Mouse (Mus musculus) thymus, postnatal 36 days (tissue): ENCODE results near the gene Gm20388.

Source experiments
- DNase-seq, 2 experiments: peaks; one replicate each; pipeline ENCODE4 v3.0.0; 2022; ENCODE audit warnings: mixed read lengths in 2 of 2

Gene Gm20388

DNA sequence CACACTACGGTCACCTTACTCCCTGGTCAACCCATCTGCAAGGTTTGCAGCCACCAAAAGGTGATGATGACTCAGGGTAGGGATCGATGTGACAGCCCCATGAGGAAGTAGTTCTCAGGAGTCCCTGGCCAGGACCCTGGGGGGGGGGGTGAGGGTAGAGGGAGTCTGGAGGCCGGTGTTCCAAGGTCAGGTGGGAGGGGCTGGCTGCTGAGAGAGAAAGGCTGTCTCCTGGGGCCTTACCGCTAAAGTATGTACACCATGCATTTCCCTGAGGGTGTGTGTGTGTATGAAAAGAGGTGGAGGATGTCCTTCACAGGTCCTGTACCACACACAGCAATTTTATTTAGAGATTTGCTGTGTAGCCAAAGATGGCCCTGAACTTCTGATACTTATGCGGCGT lies 2742.0 kb downstream of the Gm20388 start:
- no peak for DNase-seq

DNA sequence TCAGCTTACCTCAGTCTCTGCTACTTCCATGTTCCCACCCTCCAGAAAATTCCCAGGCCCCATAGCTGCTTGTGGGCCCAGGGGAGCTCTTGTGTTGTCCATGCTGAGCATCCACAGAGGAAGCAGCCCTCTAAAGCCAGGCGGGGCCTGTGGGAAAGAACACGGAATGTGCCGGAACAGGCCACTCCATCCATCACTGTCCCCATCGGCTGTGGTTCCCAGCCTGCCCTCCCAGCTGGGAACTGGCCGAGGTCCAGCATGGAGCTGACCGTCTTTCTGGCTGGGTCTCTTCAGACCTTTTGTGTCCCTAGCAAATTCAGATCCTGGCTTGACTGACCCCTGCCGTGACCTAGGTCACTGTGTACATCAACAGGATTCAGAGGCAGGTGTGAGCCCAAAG lies 2744.1 kb downstream of the Gm20388 start:
- no peak for DNase-seq

DNA sequence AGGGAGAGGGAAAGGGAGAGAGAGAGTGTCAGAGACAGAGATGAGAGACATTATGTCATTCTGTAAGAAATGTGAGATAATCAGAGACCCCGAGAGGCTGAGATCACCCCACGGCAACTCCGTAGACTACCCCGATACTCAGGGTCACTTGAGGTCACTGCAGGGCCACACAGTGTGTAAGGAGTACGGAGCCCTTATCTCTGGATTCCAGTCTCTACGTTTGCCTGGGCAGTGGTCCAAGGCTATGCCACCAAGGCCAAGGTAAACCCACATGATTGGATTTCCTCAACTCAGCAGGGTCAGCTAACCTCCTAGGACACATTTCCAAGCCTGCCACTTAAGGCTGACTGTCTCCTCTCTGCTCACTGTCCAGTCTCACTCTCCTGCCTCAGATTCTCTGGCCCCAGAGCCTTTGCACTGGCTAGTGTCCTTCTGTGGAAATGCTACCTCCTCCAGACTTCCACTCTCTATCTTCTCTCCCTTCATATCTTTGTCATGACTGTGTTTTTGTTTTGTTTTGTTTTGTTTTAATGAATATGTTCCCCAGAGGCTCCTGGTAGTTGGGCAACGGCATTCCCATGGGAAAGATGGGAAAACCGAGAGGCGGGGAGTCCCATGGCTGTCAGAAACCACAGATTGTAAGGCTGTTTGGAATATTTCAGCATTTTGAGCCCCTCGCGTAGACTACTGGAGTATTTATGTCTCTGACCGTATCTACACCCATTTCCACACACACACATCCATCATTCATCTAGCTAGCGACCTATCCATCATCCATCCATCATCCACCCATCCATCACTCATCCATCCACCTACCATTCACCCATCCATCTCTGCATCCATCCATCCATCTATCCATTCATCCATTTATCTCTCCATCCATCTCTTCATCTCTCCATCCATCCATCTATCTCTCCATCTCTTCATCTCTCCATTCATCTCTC lies 2745.7 kb downstream of the Gm20388 start:
- no peak for DNase-seq

DNA sequence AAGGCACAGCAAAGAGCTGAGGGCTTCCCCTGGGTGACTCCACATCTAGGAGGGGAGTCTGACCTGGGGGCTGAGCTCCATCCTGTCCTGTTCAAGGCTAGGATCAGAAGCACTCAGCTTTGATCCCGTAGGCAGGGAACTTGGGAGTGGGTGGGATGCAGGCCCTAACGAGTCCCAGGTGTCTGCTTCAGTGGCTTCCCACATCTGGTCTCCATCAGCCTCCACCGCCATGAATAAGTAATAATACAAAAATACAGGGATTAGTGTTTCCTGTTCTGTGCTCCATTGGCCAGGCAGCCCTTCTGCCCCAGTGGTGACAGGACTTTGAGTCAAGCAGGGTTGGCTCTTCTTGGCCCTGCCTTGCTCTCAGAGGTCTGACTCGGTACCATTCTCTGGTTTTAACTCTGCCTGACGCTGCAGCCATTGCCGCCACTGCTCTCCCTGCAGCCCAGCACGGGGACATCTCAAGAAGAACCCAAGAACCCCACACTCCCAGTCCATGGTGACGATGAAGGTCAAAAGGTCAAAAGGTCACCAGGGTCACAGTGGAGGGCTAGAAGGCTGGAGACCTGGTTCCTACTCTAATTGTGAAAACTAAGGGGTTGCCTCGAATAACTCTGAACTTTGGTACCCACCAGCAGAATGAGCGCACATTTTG lies 2747.6 kb downstream of the Gm20388 start:
- no peak for DNase-seq

DNA sequence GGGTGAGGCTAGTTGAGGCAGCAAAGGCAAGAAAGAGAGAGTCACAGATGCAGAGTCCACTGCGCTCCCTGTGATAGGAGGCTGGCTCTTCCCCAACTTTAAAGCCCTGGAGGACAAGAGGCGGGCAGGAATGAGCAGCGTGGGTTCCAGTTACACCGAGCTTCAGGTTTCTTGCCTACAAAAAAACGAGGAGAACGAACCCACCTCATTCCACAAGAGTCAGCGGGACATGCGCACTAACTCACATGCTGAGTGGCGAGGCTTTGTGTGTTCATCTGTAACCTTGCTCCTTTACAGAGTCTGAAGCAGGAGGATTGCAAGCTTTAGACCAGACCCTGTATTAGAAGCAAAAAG lies 2748.1 kb downstream of the Gm20388 start:
- DNase-seq, result no peak

DNA sequence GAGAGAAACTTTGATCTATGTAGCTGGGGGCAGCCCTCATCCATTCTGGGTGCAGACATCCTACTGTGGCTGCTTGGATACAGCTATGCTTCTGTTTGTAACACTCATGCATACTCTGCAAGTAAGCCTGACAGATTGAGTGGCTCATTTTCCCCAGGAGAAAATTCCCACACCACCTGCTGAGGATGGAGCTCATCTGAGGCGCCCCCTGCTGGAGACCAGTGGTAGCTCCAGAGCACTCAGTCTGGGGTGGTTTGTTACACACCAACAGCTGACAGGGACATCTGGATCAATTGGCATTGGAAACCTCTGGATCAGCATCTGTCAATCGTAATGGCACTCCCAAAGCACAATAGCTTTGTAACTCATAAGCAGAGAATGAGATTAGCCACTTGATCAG lies 2749.4 kb downstream of the Gm20388 start:
- peak in 1 of 2 experiments; percentile 34 for DNase-seq

DNA sequence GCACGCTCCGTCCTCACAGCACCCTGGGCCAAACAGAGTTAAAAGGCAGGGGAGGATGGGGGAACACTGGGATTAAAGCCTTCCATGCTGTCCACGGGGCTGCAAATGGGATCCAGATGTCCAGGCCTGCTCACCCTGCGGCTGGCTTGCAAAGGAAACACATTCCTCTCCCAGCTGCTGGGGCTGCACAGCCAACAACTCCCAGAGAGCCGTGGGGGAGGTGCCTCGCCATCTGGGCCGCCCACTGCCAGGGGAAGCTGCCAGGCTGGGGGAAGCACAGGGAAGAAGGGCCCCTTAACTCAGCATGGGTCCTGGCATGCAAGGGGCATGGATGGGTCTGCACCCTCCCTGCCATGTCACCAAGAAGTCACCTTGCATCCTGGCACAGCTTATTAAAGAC lies 2750.5 kb downstream of the Gm20388 start:
- DNase-seq, result peak in 1 of 2 experiments; percentile 32

DNA sequence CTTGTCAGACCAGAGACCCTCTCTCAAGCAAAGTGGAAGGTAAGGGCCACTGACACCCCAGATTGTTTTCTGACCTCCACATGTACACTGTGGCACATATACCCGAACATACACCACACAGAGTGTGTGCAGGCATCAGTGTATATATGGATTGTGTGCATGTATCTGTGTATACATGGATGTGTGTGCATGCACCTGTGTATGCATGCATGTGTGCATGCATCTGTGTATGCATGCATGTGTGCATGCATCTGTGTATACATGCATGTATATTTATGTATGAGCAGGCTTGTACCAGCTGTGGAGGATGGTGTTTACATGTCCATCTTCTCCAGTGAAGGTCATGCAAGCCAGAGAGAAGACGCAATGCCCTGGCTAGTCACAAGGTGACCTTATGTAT lies 2751.3 kb downstream of the Gm20388 start:
- DNase-seq, result no peak

DNA sequence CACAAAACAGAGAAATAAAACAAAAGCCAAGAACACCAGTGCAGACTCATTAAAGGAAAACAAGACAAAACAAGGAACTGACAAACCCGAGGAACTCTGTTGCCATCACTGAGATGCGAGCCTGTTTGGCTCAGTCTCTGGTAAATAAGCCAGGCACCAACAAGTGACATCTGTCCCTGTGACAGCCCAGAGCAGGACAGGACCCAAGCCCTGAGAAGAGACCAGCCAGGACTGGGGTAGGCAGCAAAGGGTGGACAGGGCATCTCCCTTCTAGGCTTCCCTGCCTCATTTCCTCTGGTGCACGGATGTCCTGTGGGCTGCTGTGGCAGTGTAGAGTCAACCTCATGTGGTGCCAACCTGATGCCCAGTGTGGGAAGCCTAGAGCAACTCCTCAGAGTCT lies 2752.5 kb downstream of the Gm20388 start:
- DNase-seq, result no peak

DNA sequence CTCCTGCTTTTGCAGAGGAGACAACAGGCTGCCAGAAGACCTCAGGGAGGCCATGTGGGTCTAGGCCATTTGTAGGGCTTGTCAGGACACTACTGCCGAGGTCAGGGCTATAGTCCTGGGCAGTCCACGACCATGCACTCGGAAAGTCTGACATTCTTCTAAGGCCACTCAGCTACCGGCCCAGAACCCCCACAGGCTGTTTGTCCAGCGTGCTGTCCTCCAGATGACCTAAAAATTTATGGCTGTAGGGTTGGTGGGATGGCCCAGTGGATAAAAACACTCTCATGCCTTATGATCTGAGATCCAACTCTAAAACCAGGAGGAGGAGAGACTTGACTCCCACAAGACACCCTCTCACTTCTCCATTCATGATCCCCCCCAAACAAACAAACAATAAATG lies 2753.0 kb downstream of the Gm20388 start:
- DNase-seq, result no peak

DNA sequence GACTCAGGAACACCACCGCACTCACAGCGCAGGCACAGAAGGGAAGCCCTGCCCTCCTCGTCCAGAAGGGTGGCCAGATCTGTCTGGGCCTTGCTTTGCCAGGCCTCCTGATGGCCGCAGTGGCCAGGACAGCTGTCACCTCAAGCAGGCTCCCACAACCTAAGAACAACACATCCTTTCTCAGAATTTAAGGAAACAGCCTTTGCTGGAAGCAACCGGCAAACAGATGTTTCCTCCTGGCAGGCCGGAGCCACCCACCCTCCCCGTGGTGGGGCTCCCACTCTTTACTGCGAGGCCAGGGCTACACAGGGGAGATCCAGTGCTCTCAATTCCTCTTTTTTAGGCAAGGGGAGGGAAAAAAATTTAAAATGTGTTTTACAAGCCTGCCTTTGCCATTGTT lies 2754.6 kb downstream of the Gm20388 start:
- no peak for DNase-seq

DNA sequence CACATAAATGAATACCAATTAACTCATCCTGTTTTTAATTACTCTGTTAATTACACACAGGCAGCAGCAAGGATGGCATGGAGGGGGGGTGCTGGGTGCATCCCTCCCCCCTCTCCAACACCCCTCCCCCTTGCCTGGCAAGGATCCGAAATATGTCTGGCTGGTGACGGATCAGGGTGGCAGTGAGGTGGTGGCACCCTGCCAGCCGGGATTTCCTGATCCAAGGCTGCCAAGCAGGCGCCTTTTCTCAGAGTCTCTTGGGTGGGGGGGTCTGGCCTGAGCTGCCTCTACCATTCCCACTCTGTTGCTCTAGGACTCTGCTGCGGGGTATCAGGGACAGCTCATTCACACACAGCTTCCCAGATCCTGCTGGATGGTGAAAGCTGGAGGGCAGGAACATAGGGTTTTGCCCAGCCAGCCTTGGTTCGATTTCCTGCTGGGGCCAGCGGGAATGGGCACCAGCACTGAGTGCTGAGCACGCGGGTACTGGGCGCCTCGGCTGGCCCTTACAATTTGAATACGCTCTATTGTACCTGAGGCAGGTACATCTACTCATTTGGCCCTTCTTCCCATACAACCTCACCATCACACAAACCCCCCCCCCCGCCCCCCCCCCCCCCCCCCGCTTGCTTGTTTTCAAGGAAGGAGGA lies 2755.2 kb downstream of the Gm20388 start:
- no peak for DNase-seq

DNA sequence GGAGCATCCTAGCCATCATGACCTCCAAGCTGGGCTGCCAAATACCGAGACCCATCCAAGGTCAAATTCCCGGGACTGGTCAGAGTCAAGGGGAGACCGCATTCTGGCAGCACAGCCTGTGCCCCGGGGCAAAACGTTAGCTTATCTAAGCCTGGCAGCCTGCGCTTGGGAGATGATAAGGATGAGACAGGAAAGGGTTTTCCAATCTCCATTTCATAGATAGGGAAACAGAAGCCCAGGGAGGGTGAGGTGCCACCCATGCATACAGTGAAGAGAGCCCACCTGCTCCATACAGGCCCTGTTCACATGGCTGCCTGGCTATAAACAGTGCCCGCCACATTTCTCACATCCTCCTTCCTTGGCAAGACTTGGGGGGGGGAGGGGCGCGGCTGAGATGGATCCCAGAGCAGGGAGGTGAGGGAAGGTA lies 2755.7 kb downstream of the Gm20388 start:
- no peak for DNase-seq

DNA sequence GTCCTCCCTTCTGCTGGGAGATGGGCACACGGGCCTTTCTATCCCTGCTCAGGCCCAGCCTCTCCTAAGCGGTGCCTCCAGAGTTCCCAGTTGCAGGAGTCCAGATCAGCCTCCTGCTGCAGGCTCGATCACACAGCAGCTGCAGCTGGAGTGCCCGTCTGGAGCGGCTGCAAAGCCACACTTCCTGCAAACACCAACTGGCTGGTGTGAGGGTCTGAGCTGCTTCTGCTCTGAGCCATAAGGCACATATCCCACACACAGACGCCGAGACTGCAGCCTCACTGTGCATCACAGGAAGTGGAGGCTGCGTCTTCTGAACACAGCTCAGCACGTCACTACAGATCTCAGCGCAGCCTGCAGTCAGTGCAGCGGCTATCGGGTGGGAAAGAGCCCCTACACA lies 2756.2 kb downstream of the Gm20388 start:
- DNase-seq, result peak; percentile 62 to 76

DNA sequence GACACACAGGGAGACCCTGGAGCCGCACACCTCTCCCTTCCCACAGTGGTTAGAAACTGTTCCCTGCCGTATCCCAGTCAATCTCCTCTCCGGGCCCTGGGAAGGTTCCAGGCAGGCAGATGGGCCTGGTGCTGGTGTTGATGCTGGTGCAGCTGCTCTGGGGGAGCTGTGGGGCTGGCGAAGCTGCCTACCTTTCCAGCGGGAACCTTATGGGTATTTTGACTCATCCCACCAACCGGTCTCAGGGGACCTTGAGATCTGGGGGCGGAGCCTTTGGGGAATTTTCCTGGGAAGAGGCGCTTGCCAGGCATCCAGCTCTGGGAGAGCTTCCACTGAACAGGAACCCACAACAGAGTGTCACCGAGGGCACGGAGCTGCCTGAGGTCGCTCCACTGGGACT lies 2757.2 kb downstream of the Gm20388 start:
- no peak for DNase-seq

DNA sequence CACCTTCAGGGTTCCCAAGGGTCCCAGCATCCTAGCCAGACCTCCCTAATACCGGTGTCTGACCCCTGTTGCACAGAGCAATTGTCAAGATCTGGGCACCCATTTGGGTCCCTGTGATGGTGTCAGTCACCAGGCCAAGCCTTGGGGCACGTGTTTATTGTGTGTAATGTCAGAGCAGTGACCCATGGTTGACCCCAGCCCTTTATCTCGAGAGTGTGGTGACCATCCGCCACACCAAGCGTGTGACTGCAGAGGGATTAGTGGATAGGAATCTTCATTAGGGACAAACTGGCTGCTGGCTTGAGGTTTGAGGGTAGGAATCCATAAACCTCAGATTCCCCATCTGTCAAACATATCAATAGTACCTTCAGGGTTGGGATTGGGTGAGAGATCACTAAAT lies 2758.7 kb downstream of the Gm20388 start:
- no peak for DNase-seq

DNA sequence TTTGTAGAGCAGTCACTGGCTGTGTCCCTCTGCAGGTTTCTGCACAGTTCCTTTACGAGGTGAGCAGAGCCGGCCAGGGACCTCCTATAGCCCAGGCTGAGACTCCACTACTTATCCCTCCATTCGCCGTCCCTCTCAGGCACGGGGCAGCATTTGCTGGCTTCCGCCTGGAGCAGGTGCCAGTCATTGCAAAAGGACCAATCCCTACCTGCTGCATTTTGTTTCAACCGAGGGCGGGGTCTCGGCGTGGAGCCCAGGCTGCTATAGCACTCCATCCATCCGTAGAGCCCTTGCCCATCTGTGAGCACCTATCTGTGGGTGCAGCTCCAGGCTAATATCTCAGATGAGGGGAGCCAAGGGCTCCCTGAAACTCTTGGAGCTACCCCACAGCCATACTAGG lies 2759.4 kb downstream of the Gm20388 start:
- no peak for DNase-seq

DNA sequence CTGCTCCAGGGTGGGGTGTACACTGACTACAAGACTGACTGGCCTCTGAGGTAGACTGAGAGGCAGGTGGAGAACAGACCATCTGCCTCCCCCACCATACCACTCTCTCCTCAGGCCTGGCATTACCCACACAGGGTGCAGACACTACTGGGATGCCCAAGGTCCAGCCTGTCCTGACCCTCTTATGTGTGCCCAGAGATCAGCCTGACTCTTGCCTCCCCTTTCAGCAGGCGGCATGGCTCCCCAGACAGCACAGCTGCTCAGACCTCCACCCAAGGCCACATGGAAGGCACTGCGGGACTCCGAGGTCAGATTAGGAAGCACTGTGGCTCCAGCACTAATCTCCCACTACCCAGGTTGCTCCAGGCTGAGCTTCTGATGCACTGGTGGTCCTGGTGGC lies 2760.1 kb downstream of the Gm20388 start:
- DNase-seq, result no peak

DNA sequence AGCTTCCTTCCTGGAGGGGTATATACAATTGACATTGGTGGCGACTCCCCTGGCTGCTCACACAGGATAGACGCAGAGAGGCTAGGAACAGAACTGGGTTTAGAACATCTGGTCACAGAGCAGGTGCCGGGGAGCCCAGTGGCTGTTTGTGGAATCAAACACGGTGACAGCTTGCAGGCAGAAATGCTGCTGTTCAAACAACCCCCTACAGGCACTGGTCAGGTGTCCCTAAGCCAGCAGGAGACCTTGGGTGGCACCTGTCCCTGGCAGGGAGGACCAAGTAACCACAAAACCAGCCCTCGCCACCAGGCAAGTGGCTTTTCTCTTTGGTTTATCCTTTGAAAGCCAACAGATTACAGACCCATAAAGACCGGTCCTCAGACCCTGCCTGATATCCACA lies 2761.3 kb downstream of the Gm20388 start:
- no peak for DNase-seq

DNA sequence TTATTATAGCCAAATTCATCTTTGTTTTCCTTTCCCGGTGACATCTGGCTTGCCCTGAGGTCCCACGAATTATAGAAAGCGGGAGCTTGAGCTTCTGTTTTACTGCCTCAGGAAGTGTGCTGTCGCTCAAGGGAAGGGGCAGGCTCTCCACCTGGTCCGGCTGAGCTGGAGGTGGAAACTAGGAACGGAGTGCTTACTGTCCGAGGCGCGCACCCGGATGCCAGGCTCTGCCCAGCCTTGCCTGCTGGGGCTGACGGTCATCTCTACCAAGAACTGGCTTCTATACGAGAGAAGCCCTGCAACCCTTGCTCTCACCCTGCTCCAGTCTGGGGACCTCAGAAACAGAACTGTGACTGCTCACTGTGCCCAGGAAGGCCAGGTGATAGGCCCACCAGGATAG lies 2763.3 kb downstream of the Gm20388 start:
- no peak for DNase-seq

DNA sequence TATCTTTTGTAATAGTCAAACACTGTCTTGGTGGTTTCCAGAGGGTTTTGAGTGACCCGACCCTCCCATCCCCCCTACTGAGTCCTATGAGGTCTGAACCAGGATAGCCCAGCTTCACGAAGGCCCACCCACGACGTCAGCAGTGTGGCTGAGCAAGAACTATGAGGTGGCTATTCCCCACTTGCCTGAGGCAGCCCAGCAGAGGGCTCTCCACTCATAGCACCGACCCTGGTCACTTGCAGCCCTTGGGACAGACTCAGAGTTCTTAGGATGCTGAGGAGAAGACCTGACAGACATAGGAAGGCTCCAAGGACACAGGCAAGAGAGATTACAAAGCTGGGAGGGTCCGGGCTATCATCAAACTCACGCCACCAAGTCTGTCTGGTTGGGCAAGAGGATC lies 2764.4 kb downstream of the Gm20388 start:
- no peak for DNase-seq

DNA sequence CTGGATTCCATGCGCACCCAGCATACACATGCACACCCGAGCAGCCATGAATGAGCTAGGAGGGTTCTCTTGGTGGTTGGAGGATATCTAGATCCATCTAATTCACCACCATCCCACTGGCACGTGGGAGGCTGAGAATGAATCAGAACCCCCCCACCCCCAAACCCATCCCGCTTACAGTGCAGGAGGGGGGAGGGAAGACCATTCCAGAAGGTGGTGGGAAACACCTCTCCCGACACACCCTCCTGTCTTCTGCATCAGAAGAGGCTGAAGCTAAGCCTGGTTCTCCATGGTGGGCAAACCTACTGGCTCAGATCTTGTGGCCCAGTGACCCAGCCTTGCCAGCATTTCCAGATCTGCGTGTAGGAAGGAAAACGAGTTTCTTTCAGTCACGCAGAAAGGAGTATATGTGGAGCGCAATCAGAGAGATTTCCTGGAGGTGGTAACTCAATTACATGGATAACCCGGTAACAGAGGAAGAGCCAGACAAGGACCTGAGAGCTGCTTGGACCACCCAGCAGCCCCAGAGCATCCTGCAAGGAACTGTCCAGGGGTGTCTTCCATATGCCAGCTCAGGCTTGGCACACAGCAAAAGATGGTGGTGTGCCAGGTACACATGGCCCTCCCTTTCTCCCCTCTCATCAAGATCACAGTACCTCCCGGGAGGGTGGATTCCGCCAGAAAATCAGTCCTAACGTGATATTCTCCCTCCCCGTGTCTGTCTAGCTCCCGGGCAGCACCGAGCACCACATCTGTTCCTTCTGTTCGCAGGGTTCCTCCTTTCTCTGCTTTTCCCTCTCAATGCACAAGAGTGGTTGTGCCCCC lies 2765.2 kb downstream of the Gm20388 start:
- DNase-seq, result no peak
